ENCODE assay signal across 17 mouse cellular contexts in genomic region chr11:32486621-32487020, GRCm38 (mm10). TPM values are rescaled to one million over a fixed set of nuclear protein-coding genes. Genes with fewer than 3 reads are reported as not detected.
DNase-seq lines count a peak whose midpoint lies in the region; ATAC-seq lines count a peak whose summit lies in the region.
"Had no signal": no experiment of that assay in that cellular context is flagged by ENCODE, and none has a peak within 500 bp of the region (broad histone marks: within the 10 kb centered on the region; RNA-seq: fewer than 3 reads in every experiment).

No protein-coding gene starts in this region.

- peak; percentile 66 for ATAC-seq in CD4-positive, CD25-positive, alpha-beta regulatory T cell, adult 4 months
- ATAC-seq in granulocyte monocyte progenitor cell, adult 5-6 weeks (replicated peaks; ENCODE audit: poor library complexity, severe bottlenecking), result 0 out of 2 replicates have a peak, but pooled peaks have one; percentile 30
- ATAC-seq: midbrain, embryonic 15.5 days had no signal

- intact Hi-C loops in gastrocnemius, postnatal 36 days (cut with DNase I), result loop anchor here (5.0 kb wide), 1 partner anchor 34 kb away; no protein-coding TSS in a partner anchor

- DNase-seq in thymus, postnatal 0 days (ENCODE audit: low spot score), result peak; percentile 44
- DNase-seq in thymus, postnatal 4 days, result no peak
- no peak for DNase-seq in MN1 (ENCODE audit: low spot score)
- no peak for DNase-seq in right cerebral cortex, adult 18-20 months
- no peak for DNase-seq in gastrocnemius, postnatal 36 days
- DNase-seq: cerebellum, adult 9-11 months; kidney, adult 2 months; kidney, postnatal 10 days; left cerebral cortex, postnatal 4 days; lung, postnatal 4 days; right cerebral cortex, postnatal 4 days had no signal

RNA-seq across cellular contexts. Expression of gene Ubtd2, which starts 31.5 kb away (rescaled TPM):
- 15.4 and 16.1 TPM in 2 replicates for polyA plus RNA-seq in thymus, postnatal 0 days (2015; fragmentation: Nextera tagmentation; extraction: Ambion mirVana)
- 1 to 10 TPM; 1.8 to 4.9 TPM for polyA plus RNA-seq in CD4-positive, CD25-positive, alpha-beta regulatory T cell, adult 4 months (2017; shearing (Covaris generic))
- 9.5 and 14.1 TPM in 2 replicates for total RNA-seq in granulocyte monocyte progenitor cell, adult 5-6 weeks (2014; fragmentation: Nextera tagmentation)
- total RNA-seq in granulocyte monocyte progenitor cell, adult 5-6 weeks (2017), result 3.6 and 7.3 TPM in 2 replicates
- total RNA-seq in gastrocnemius, postnatal 36 days (2021), result 10 to 100 TPM in 1 of 2 experiments, 1 to 10 TPM in 1; 9.0 to 11.2 TPM

RNA-seq across cellular contexts. Expression of gene Efcab9, which starts 45.3 kb away (rescaled TPM):
- polyA plus RNA-seq in thymus, postnatal 0 days (2015; fragmentation: Nextera tagmentation; extraction: Ambion mirVana), result 1.9 and 2.1 TPM in 2 replicates
- polyA plus RNA-seq in CD4-positive, CD25-positive, alpha-beta regulatory T cell, adult 4 months (2017; shearing (Covaris generic)), result 1 to 10 TPM in 1 of 2 experiments, under 1 TPM in 1; 0.87 to 1.1 TPM
- total RNA-seq in granulocyte monocyte progenitor cell, adult 5-6 weeks (2014; fragmentation: Nextera tagmentation), result not detected in 2 replicates
- total RNA-seq in granulocyte monocyte progenitor cell, adult 5-6 weeks (2017), result 1.2 TPM in 1 of 2 replicates, not detected in the other
- 1 to 10 TPM in 1 of 2 experiments, under 1 TPM in 1; 0.84 to 1.2 TPM for total RNA-seq in gastrocnemius, postnatal 36 days (2021)
- polyA plus RNA-seq: G1E; hindbrain, embryonic 13.5 days; kidney, adult 2 months; limb, embryonic 15.5 days; midbrain, embryonic 15.5 days had no signal

RNA-seq across cellular contexts. Expression of gene Stk10, which starts 46.5 kb away (rescaled TPM):
- polyA plus RNA-seq in thymus, postnatal 0 days (2015; fragmentation: Nextera tagmentation; extraction: Ambion mirVana), result 10.6 and 12.9 TPM in 2 replicates
- 100 to 1,000 TPM in 1 of 2 experiments, 10 to 100 TPM in 1; 84.0 to 217 TPM for polyA plus RNA-seq in CD4-positive, CD25-positive, alpha-beta regulatory T cell, adult 4 months (2017; shearing (Covaris generic))
- total RNA-seq in granulocyte monocyte progenitor cell, adult 5-6 weeks (2014; fragmentation: Nextera tagmentation), result 13.3 and 15.7 TPM in 2 replicates
- 12.7 and 13.2 TPM in 2 replicates for total RNA-seq in granulocyte monocyte progenitor cell, adult 5-6 weeks (2017)
- 1 to 10 TPM; 2.0 to 2.5 TPM for total RNA-seq in gastrocnemius, postnatal 36 days (2021)
